Mouse (Mus musculus) brown adipose tissue, adult 24 weeks (tissue): ENCODE data around the gene Serpina11. TPM values are rescaled to one million over a fixed set of nuclear protein-coding genes. Genes with fewer than 3 reads are reported as not detected.
"Not testable (repeated sequence)": the region's sequence is repeated elsewhere in the genome, so short reads cannot be mapped to it uniquely, and the experiment has no call there.

Source experiments
- H3K27ac ChIP-seq: fragments of 200-500 bp; replicated peaks from 2 replicates; pipeline ENCODE4 v1.5.1; 2012; ENCODE audit warnings: low read depth, mild to moderate bottlenecking, low read length
- H3K4me1 ChIP-seq: fragments of 200-500 bp; 2 replicates; pipeline ENCODE4 v1.6.1; 2012; ENCODE audit warnings: low read length, mixed read lengths; ENCODE audit not compliant: control insufficient read depth, insufficient read depth, insufficient read length
- H3K4me3 ChIP-seq: fragments of 200-500 bp; 2 replicates; pipeline ENCODE4 v1.5.1; 2012; ENCODE audit warnings: low read depth, mild to moderate bottlenecking, low read length, moderate library complexity; ENCODE audit not compliant: insufficient read depth
- polyA plus RNA-seq: library from polyadenylated mRNA; stranded (reverse); fragments of >200 nt; gene quantifications from 2 replicates; pipeline ENCODE4 v1.2.4, GENCODE M21; 2012; ENCODE audit not compliant: missing spikeins, insufficient read depth, insufficient read length

Serpina11 gene
- polyA plus RNA-seq, 1 experiment = not detected

DNA sequence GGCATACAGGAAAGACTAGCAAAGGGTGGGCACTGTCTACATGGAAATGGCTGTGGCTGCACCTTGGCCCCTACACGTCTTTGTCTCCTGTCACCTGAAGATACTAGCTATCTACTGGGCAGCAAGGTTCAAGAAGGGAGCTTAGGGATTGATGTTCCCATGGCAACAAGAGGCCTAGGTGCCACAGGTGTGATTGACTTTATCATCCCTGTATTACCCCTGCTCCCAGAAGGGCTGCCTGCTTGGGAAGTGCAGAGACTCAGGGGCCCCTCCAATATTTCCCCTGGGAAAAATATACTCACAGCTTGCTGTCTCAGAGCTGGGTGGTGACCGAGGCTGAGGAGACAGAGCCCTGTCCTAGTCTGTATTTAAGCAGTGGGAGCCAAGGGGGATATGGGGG is 33.2 kb downstream of the Serpina11 start:
- not testable (repeated sequence) for H3K4me3 ChIP-seq, H3K27ac ChIP-seq, H3K4me1 ChIP-seq

DNA sequence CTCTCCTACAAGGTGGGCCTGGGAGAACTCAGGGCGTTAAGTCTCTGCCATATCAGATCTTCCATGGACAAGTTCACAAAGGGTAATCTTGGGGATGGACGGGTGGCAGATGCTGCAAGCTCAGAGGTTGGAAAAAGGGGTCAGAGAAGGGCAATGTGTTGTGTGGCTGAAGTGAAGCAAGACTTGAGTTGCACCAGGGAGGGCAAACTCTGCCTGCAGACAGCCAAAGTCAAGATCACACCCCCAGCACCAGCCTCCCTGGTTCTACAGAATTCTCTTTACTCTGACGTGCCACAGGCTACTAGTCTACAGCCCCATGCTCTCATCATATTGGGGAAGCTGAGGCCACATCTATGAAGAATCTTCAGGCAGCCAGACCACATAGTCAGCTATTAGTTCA is 36.8 kb downstream of the Serpina11 start:
- H3K4me1 ChIP-seq, H3K4me3 ChIP-seq, H3K27ac ChIP-seq: not testable (repeated sequence)

DNA sequence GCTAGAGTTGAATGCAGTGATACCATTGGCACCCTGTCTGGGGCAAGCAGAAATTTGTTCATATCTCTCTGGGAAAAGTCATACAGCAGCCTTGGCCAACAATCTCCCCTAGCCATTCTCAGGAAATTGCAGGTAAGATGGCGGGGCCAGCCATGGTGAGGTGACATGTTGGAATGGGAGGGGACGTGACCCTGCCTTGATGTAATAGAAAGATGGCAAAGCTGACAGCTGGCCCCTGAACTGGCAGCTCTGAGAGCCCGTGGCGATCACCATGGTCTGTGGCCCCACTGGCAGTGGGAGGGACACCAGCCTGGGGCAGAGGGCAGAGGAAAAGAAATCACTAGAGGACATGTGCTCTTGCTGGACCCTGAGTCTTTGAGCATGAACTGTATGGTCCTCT is 43.5 kb downstream of the Serpina11 start:
- no peak overlapping the region for H3K4me3 ChIP-seq
- no peaks in the 10 kb centered on the region for H3K4me1 ChIP-seq
- no peak overlapping the region for H3K27ac ChIP-seq

Other genes with a start within 250 kb of the Serpina11 start
- 5.8 TPM in 1 of 2 replicates, not detected in the other for gene Serpina1d, start 216.4 kb downstream of the Serpina11 start, polyA plus RNA-seq
- 1.0 and 5.0 TPM in 2 replicates for gene Serpina1b, start 159.6 kb downstream of the Serpina11 start, polyA plus RNA-seq
- gene Serpina1a, start 126.4 kb downstream of the Serpina11 start, polyA plus RNA-seq = 8.7 TPM in 1 of 2 replicates, not detected in the other
- 2.3 and 5.3 TPM in 2 replicates for gene Serpina1c, start 85.1 kb downstream of the Serpina11 start, polyA plus RNA-seq
- gene Serpina1e, start 31.0 kb downstream of the Serpina11 start, polyA plus RNA-seq = 2.6 TPM in 1 of 2 replicates, not detected in the other
- gene Serpina9, start 23.8 kb upstream of the Serpina11 start, polyA plus RNA-seq = not detected in 2 replicates
- not detected in 2 replicates for gene Serpina12, start 54.5 kb upstream of the Serpina11 start, polyA plus RNA-seq
- gene Serpina5, start 111.2 kb upstream of the Serpina11 start, polyA plus RNA-seq = not detected in 2 replicates
- not detected in 2 replicates for gene Serpina3a, start 122.8 kb upstream of the Serpina11 start, polyA plus RNA-seq
- not detected in 2 replicates for gene Serpina3b, start 138.0 kb upstream of the Serpina11 start, polyA plus RNA-seq
- gene Serpina3c, start 163.9 kb upstream of the Serpina11 start, polyA plus RNA-seq = 13.7 and 14.2 TPM in 2 replicates
- not detected in 2 replicates for gene Serpina3f, start 224.6 kb upstream of the Serpina11 start, polyA plus RNA-seq
- not detected in 2 replicates for gene Serpina3g, start 246.3 kb upstream of the Serpina11 start, polyA plus RNA-seq